Mouse (Mus musculus): ENCODE data around the gene Gm21497. TPM values are rescaled to one million over a fixed set of nuclear protein-coding genes. Genes with fewer than 3 reads are reported as not detected.
"Not testable (repeated sequence)": the region's sequence is repeated elsewhere in the genome, so short reads cannot be mapped to it uniquely, and the experiment has no call there.

The Gm21497 gene
- total RNA-seq (2012; rRNA removed): not detected in 2 replicates
- total RNA-seq (2014; rRNA removed): not detected in 2 replicates
- not detected in 2 replicates for polyA plus RNA-seq (2012; ENCODE audit: insufficient read length, low read depth)

DNA sequence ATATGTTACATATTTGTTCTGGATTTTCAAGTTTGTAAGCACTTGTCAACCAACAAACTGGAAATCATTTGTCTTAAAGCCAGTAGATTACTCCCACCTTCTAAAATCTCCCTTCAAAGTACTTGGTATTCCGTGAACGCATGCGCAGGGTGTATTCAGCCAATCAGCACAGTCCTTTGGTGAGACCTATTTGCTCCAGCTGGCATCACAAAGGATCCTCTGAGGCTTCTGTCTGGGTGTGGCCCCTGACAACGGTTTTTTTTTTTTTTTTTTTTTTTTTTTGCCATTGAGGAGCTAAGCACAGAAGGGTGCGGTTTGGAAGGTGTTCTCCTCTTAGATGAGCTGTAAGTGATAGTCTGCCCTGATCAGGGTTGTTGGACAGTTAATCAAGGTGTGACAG lies at the start of gene Gm21497:
TSS of gene Gm21497 (plus strand) at position 301 of the 400 bp plus-strand sequence.
- DNase-seq (ENCODE audit: extremely low read depth); H3K4me1 ChIP-seq (ENCODE audit: control insufficient read depth in 1 of 2, insufficient read depth in 2 of 2); H3K27ac ChIP-seq (ENCODE audit: insufficient read depth, low read depth); dilution Hi-C loops (cut with MboI; ENCODE audit: extremely low pct_ligation_motif_present, extremely low pct_unique_long_range_greater_than_20kb, low sequenced_read_pairs); H3K9me3 ChIP-seq (replicated peaks; ENCODE audit: low read length); H3K79me2 ChIP-seq (replicated peaks; ENCODE audit: control insufficient read depth, extremely low read depth, insufficient read depth, poor library complexity, severe bottlenecking); H3K36me3 ChIP-seq (replicated peaks in 1 of 2; ENCODE audit: control insufficient read depth in 1 of 2, insufficient read depth in 1 of 2, low read length in 1 of 2); in situ Hi-C loops (cut with MboI; ENCODE audit: low pct_ligation_motif_present, low pct_unique_long_range_greater_than_20kb, low sequenced_read_pairs); H3K4me3 ChIP-seq (replicated peaks in 1 of 3; ENCODE audit: low read depth in 2 of 3, low read length in 2 of 3, poor library complexity in 1 of 3); H3K9ac ChIP-seq (ENCODE audit: insufficient read depth, low read depth); H3K27me3 ChIP-seq (replicated peaks); H3K4me2 ChIP-seq (ENCODE audit: insufficient read depth, low read depth, poor library complexity, severe bottlenecking): not testable (repeated sequence)
